Mouse (Mus musculus) natural killer cell, adult 2 months (primary cell): ENCODE measurements around the gene Rffl.

Experiments used
- DNase-seq, 2 experiments: peaks; one replicate each; pipeline ENCODE4 v3.0.0; 2022; ENCODE audit warnings: low spot score in 2 of 2

The Rffl gene

DNA sequence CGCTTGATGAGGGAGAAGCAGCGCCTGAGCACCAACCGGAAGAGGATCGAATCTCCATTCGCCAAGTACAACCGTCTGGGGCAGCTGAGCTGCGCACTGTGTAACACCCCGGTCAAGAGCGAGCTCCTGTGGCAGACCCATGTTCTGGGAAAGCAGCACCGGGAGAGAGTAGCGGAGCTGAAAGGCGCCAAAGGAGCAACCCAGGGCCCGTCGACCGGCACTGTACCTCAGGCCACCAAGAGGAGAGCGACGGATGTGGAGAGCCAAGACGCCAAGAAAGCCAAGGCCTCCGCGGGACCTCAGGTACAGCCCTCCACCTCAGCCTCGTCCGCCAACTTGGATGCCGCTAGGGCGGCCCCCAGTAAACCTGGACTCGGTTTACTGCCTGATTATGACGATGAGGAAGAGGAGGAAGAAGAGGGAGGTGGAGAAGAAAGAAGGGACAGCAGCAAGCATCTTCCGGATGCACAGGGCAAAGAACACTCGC is 106.5 kb downstream of the Rffl start:
- DNase-seq = no peak

- DNase-seq = peak; percentile 81 to 86
Observed at GRCm38 (mm10) chr11:82763742-82764437, 107.1 kb downstream of the Rffl start, which contains the start of the genes Cct6b and Zfp830. Cct6b (minus strand) TSS chr11:82764321. Zfp830 (plus strand) TSS chr11:82764345.

GRCm38 (mm10) chr11:82763261-82763660 is 107.7 kb downstream of the Rffl start:
- DNase-seq = no peak

- no peak for DNase-seq
Observed at GRCm38 (mm10) chr11:82762286-82762829, 108.7 kb downstream of the Rffl start.

DNA sequence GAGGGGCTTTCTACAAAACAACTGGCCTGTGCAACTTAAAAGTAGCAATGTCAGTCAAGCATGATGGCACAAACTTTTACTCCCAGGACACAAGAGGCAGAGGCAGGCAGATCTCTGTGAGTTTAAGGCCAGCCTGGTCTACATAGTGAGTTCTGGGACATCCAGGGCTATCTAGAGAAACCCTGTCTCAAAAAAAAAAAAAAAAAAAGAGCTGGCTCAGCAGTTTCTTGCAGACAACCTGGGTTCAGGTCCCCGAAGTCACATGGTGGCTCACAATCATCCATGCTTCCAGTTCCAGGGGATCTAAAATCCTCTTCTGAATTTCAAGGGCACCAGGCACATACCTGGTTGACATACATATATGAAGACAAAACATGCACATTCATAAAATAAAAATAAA is 115.1 kb downstream of the Rffl start:
- DNase-seq = no peak
